Mouse (Mus musculus): Measurements from ENCODE around the gene Slc34a1.

DNA sequence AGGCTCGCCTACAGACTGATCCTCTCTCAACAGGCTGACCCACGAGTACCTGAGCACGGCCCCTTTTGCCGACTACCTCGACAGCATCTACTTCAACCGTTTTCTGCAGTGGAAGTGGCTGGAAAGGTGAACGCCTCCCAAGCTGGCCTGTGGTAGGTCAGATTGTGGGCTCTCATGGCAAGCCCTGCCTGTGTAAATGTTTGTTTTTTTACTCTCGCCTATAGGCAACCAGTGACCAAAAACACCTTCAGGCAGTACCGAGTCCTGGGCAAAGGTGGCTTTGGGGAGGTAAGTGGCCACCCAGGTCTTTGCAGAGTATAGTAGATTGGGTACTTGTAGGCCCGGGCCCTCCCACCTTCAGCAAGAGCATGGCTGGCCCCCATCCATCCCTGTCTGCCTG lies 53.3 kb downstream of the Slc34a1 start:
- TF ChIP-seq CTCF (IDR thresholded peaks at IDR 0.05; ENCODE audit: low read depth, low read length) (no peak), POLR2A (IDR thresholded peaks at IDR 0.05; ENCODE audit: insufficient read depth, low read length) (no peak), EP300 (IDR thresholded peaks at IDR 0.05; ENCODE audit: insufficient read depth, low read depth, low read length) (no peak)

Measured in ES-Bruce4 (cell line).